Mouse (Mus musculus) heart, embryonic 13.5 days (tissue): ENCODE results near the gene R3hdm1. TPM values are rescaled to one million over a fixed set of nuclear protein-coding genes. Genes with fewer than 3 reads are reported as not detected.

Experiments used
- ATAC-seq: fragments of 200-750 bp; cut with Nextera tagmentation; 2 replicates; pipeline ENCODE4 v1.8.0; 2017; ENCODE audit warnings: moderate TSS enrichment; ENCODE audit not compliant: insufficient number of reproducible peaks, low FRiP score, low TSS enrichment; ENCODE audit errors: extremely low read depth
- H3K27ac ChIP-seq: fragments of 300-500 bp; sonication (generic); replicated peaks from 2 replicates; pipeline ENCODE4 v1.5.1; 2015; ENCODE audit warnings: moderate library complexity, mild to moderate bottlenecking, inconsistent platforms
- H3K27me3 ChIP-seq: fragments of 300-500 bp; sonication (generic); replicated peaks from 2 replicates; pipeline ENCODE4 v1.6.1; 2015; ENCODE audit warnings: mild to moderate bottlenecking, inconsistent platforms
- H3K36me3 ChIP-seq: fragments of 300-500 bp; sonication (generic); 2 replicates; pipeline ENCODE4 v1.6.1; 2015; ENCODE audit warnings: mild to moderate bottlenecking, inconsistent platforms
- H3K4me1 ChIP-seq: fragments of 300-500 bp; sonication (generic); 2 replicates; pipeline ENCODE4 v1.6.1; 2015; ENCODE audit warnings: inconsistent platforms
- H3K4me2 ChIP-seq: fragments of 300-500 bp; sonication (generic); 2 replicates; pipeline ENCODE4 v1.6.1; 2015; ENCODE audit warnings: inconsistent platforms, mild to moderate bottlenecking, moderate library complexity
- H3K4me3 ChIP-seq: fragments of 300-500 bp; sonication (generic); 2 replicates; pipeline ENCODE4 v1.5.1; 2015; ENCODE audit warnings: moderate library complexity, mild to moderate bottlenecking, inconsistent platforms
- H3K9ac ChIP-seq: fragments of 300-500 bp; sonication (generic); 2 replicates; pipeline ENCODE4 v1.6.1; 2015; ENCODE audit warnings: inconsistent platforms, mild to moderate bottlenecking, moderate library complexity
- H3K9me3 ChIP-seq: fragments of 300-500 bp; sonication (generic); 2 replicates; pipeline ENCODE4 v1.6.1; 2016; ENCODE audit warnings: inconsistent platforms
- whole genome bisulfite sequencing: fragments of 180-500 bp; shearing (Covaris S2); methylation state at CpG from one replicate; pipeline ENCODE4 v1.1.7; 2015; ENCODE audit warnings: mixed read lengths; 5-methylcytosine and 5-hydroxymethylcytosine counted together
- polyA plus RNA-seq: library from polyadenylated mRNA; unstranded; fragments of >200 nt; fragmentation: Nextera tagmentation; extraction: Ambion mirVana; gene quantifications from 2 replicates; pipeline ENCODE4 v1.2.1, GENCODE M21; 2015

R3hdm1 gene
- 48.5 and 49.0 TPM in 2 replicates for polyA plus RNA-seq

- Histone ChIP-seq H3K27me3 (no peaks in the 10 kb centered on the region), H3K4me2 (peak within 1 kb of the TSS; percentile 87), H3K4me1 (peaks cover 30% of the 10 kb centered on the region), H3K9me3 (no peaks in the 10 kb centered on the region), H3K36me3 (no peaks in the 10 kb centered on the region), H3K4me3 (peak within 1 kb of the TSS; percentile 97), H3K9ac (peak within 1 kb of the TSS; percentile 94), H3K27ac (peak within 1 kb of the TSS; percentile 97)
- under 1% methylated on average over 43 of the region's 43 CpGs for WGBS
- ATAC-seq: peak; percentile 98
Observed at GRCm38 (mm10) chr1:128102641-128103461, at the start of gene R3hdm1, which contains the start of gene Zranb3. TSS of gene R3hdm1 (plus strand) at chr1:128103301. TSS of gene Zranb3 (minus strand) at chr1:128103047.

GRCm38 (mm10) chr1:128057269-128057668 lies 45.8 kb upstream of the R3hdm1 start:
- Histone ChIP-seq H3K36me3 (no peaks in the 10 kb centered on the region; the same call in 1 of the 2 replicates), H3K27ac (no peak overlapping the region), H3K9ac (no peak overlapping the region), H3K4me2 (no peak overlapping the region), H3K4me3 (no peak overlapping the region), H3K4me1 (no peaks in the 10 kb centered on the region), H3K27me3 (no peaks in the 10 kb centered on the region), H3K9me3 (no peaks in the 10 kb centered on the region)
- WGBS: 92% methylated on average over 4 of the region's 4 CpGs
- no peak for ATAC-seq

- H3K36me3 ChIP-seq: no peaks in the 10 kb centered on the region; the same call in 1 of the 2 replicates
- ATAC-seq: no peak
- no peaks in the 10 kb centered on the region for H3K4me1 ChIP-seq
- no peak overlapping the region for H3K4me3 ChIP-seq
- H3K9ac ChIP-seq: no peak overlapping the region
- no peak overlapping the region for H3K4me2 ChIP-seq
- no peaks in the 10 kb centered on the region for H3K27me3 ChIP-seq
- no peaks in the 10 kb centered on the region for H3K9me3 ChIP-seq
- 84% methylated on average over 5 of the region's 5 CpGs for WGBS
- H3K27ac ChIP-seq: no peak overlapping the region
Observed at GRCm38 (mm10) chr1:128058625-128059024, 44.5 kb upstream of the R3hdm1 start.

GRCm38 (mm10) chr1:128060655-128061344 lies 42.3 kb upstream of the R3hdm1 start:
- no peaks in the 10 kb centered on the region for H3K9me3 ChIP-seq
- H3K27ac ChIP-seq: no peak overlapping the region
- H3K4me1 ChIP-seq: peaks cover 3% of the 10 kb centered on the region; the same call in 1 of the 2 replicates
- H3K36me3 ChIP-seq: no peaks in the 10 kb centered on the region; the same call in 1 of the 2 replicates
- no peak overlapping the region for H3K4me3 ChIP-seq
- no peak overlapping the region for H3K9ac ChIP-seq
- H3K27me3 ChIP-seq: no peaks in the 10 kb centered on the region
- 52% methylated on average over 8 of the region's 8 CpGs for WGBS
- H3K4me2 ChIP-seq: no peak overlapping the region
- no peak for ATAC-seq

GRCm38 (mm10) chr1:128061401-128061800 lies 41.7 kb upstream of the R3hdm1 start:
- Histone ChIP-seq H3K9me3 (no peaks in the 10 kb centered on the region), H3K27me3 (no peaks in the 10 kb centered on the region), H3K36me3 (no peaks in the 10 kb centered on the region; the same call in 1 of the 2 replicates), H3K4me1 (peaks cover 3% of the 10 kb centered on the region; the same call in 1 of the 2 replicates), H3K27ac (no peak overlapping the region), H3K4me2 (no peak overlapping the region), H3K9ac (no peak overlapping the region), H3K4me3 (no peak overlapping the region)
- 78% methylated on average over 1 of the region's 1 CpGs for WGBS
- no peak for ATAC-seq

- H3K4me3 ChIP-seq: no peak overlapping the region
- 0 out of 2 replicates have a peak, but pooled peaks cover 3% of the 10 kb centered on the region for H3K36me3 ChIP-seq
- peaks cover 3% of the 10 kb centered on the region; the same call in 1 of the 2 replicates for H3K4me1 ChIP-seq
- no peak overlapping the region for H3K27ac ChIP-seq
- 70% methylated on average over 1 of the region's 1 CpGs for WGBS
- H3K4me2 ChIP-seq: no peak overlapping the region
- no peak for ATAC-seq
- H3K9ac ChIP-seq: no peak overlapping the region
- H3K9me3 ChIP-seq: no peaks in the 10 kb centered on the region
- no peaks in the 10 kb centered on the region for H3K27me3 ChIP-seq
Observed at GRCm38 (mm10) chr1:128062167-128062566, 40.9 kb upstream of the R3hdm1 start.

GRCm38 (mm10) chr1:128064716-128065115 lies 38.4 kb upstream of the R3hdm1 start:
- no peak overlapping the region for H3K27ac ChIP-seq
- no peaks in the 10 kb centered on the region for H3K27me3 ChIP-seq
- no peak overlapping the region for H3K4me3 ChIP-seq
- H3K9ac ChIP-seq: no peak overlapping the region
- ATAC-seq: no peak
- H3K9me3 ChIP-seq: no peaks in the 10 kb centered on the region
- H3K4me1 ChIP-seq: peaks cover 6% of the 10 kb centered on the region; the same call in 1 of the 2 replicates
- H3K4me2 ChIP-seq: no peak overlapping the region
- H3K36me3 ChIP-seq: 0 out of 2 replicates have a peak, but pooled peaks cover 3% of the 10 kb centered on the region
- 92% methylated on average over 6 of the region's 6 CpGs for WGBS

- no peaks in the 10 kb centered on the region for H3K27me3 ChIP-seq
- peak overlapping the region; percentile 69 for H3K27ac ChIP-seq
- H3K36me3 ChIP-seq: peaks cover 4% of the 10 kb centered on the region; the same call in 1 of the 2 replicates
- ATAC-seq: no peak
- H3K9ac ChIP-seq: no peak overlapping the region
- H3K9me3 ChIP-seq: no peaks in the 10 kb centered on the region
- no peak overlapping the region for H3K4me2 ChIP-seq
- no peak overlapping the region for H3K4me3 ChIP-seq
- H3K4me1 ChIP-seq: peaks cover 6% of the 10 kb centered on the region; the same call in 1 of the 2 replicates
- 69% methylated on average over 2 of the region's 2 CpGs for WGBS
Observed at GRCm38 (mm10) chr1:128068945-128069397, 34.1 kb upstream of the R3hdm1 start.

GRCm38 (mm10) chr1:128070003-128070402 lies 33.1 kb upstream of the R3hdm1 start:
- ATAC-seq: no peak
- 91% methylated on average over 3 of the region's 3 CpGs for WGBS
- no peaks in the 10 kb centered on the region for H3K27me3 ChIP-seq
- H3K4me3 ChIP-seq: no peak overlapping the region
- no peak overlapping the region for H3K9ac ChIP-seq
- H3K9me3 ChIP-seq: no peaks in the 10 kb centered on the region
- 0 out of 2 replicates have a peak overlapping the region, but pooled peaks have one; percentile 12 for H3K27ac ChIP-seq
- H3K4me1 ChIP-seq: 0 out of 2 replicates have a peak, but pooled peaks cover 3% of the 10 kb centered on the region
- H3K4me2 ChIP-seq: no peak overlapping the region
- peaks cover 8% of the 10 kb centered on the region; the same call in 1 of the 2 replicates for H3K36me3 ChIP-seq

- ATAC-seq: no peak
- 88% methylated on average over 6 of the region's 6 CpGs for WGBS
Observed at GRCm38 (mm10) chr1:128073051-128073450, 30.1 kb upstream of the R3hdm1 start.

More at GRCm38 (mm10) chr1:128073051-128073450, 30.1 kb upstream of the R3hdm1 start:
- H3K36me3 ChIP-seq: peaks cover 5% of the 10 kb centered on the region; the same call in 1 of the 2 replicates
- no peak overlapping the region for H3K4me2 ChIP-seq
- no peaks in the 10 kb centered on the region for H3K27me3 ChIP-seq
- no peak overlapping the region for H3K9ac ChIP-seq
- no peak overlapping the region for H3K27ac ChIP-seq
- no peak overlapping the region for H3K4me3 ChIP-seq
- H3K9me3 ChIP-seq: no peaks in the 10 kb centered on the region
- 0 out of 2 replicates have a peak, but pooled peaks cover 3% of the 10 kb centered on the region for H3K4me1 ChIP-seq
